Mouse (Mus musculus) heart, adult 8-10 months (tissue): ENCODE data around the gene Pno1. TPM values are rescaled to one million over a fixed set of nuclear protein-coding genes. Genes with fewer than 3 reads are reported as not detected.

Source experiments
- DNase-seq: peaks from one replicate; pipeline ENCODE4 v3.0.0; 2022; ENCODE audit warnings: low spot score
- total RNA-seq, 4 experiments: library from RNA; stranded (reverse); gene quantifications; 2 replicates each; pipeline ENCODE4 v1.2.4; 2022

The Pno1 gene
- total RNA-seq, 4 experiments from 2014 or later: 31.5 to 36.2 (median 35.2) TPM

- no peak for DNase-seq
Measured at GRCm38 (mm10) chr11:17180753-17181152, 30.6 kb downstream of the Pno1 start.

DNA sequence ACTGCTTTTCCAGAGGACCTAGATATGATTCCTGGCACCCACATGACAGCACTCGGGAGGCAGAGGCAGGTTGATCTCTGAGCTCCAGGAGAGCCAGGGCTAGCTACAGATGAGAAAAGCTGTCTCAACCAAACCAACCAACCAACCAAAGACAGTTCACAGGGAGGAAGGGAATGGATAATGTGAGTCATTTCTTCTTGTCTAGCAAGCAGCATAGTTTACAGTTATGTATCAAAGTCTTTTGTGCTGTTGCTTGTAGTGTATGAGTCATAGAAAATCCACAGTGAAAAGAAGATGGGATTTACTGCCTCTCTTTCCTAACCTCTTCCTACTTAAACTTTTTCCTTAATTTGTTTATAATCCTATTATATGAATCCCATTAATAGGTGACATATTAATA, 34.7 kb downstream of the Pno1 start:
- no peak for DNase-seq

DNA sequence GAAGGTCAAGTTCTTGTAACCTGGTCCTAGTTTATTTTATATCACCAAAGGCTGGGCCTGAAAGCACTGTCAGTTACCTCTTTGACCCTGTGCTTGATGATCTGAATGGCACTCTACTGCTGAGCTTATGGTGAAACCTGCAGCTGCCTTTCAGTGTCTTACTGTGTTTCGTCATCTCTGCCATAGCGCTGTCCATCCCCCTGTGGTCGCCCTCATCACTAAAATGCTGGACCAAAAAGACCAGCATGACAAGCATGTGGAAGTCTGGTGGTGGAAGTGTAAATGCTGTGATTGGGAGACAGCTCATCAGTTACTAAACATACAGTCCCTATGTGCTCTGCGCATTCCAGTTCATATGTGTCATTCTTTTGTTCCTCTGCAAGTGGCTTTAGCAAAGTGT, 39.1 kb downstream of the Pno1 start:
- no peak for DNase-seq

DNA sequence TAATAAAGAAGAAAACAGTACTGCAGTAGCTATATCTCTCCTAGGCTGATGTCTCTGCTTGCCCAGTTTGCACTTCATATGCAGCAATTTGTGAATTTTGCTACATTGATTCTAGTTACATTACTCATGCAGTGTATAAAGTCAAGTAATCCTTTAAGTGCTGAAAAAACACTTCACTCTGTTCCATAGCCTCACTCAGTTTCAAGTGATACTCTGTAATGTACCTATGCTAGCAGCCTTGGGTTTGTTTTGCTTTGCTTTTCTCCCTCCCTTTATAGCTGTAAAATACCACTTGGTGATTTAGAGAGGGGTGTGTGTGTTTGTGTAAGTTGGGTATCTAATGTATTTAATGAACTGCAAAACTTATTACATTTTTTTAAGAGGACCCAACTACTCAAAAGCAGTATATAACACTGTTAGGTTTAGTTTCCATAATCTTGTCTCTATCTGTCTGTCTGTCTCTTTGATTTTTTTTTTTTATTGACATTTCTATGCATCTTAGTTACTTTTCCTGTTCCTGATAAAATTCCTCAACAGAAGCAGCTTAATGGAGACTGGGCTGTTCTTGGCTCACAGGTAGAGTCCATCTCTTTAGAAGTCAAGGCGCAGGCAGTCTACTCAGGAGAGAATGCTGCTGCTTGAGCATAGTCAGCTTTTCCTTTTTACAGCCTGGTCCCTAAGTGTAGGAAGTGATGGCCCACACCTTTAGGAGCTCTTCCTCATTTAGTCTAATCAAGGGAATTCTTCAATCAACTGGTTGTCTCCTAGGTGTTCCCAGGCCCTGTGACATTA, 40.2 kb downstream of the Pno1 start:
- no peak for DNase-seq

- no peak for DNase-seq
Measured at GRCm38 (mm10) chr11:17169262-17169661, 42.1 kb downstream of the Pno1 start.

DNA sequence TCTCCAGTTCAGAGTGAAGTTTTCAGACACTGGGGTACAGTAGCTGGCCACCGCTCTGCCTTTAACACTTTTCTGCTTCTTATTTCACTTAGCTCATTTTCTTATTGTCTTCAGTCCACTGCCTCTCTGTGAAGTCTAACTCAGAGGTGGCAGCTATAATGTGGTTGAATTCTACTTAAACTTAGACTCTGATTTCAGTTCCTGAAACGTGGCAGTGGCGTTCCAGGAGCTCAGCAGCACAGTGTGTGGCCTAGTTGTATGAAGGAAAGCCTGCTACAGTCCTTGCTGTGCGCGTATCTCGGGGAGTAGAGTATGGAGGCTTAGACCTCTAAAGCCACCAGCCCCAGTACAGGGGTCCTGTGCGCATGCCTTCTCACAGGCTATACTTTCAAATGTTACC, 44.7 kb downstream of the Pno1 start:
- DNase-seq: no peak

DNA sequence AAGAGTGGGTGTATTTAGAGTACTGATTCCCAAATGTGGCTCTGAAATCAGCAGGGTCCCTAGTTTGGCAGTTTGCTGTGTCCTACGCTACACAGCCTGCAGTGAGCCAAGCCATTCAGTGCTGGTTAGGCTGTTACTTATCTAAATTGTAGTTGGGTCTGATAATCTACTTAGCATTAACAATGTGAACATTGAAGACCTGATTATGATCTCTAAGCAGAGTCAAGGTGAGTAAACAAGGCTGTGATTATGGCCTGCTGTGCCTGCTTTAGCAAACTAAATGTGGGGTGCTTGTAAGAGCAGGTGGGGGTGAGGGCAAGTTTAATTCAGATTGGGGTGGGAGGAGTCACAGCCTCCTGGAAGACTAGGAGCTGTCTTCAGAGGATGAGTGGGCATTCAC, 47.4 kb downstream of the Pno1 start:
- DNase-seq: no peak

GRCm38 (mm10) chr11:17160242-17160641, 51.1 kb downstream of the Pno1 start:
- peak; percentile 58 for DNase-seq

DNA sequence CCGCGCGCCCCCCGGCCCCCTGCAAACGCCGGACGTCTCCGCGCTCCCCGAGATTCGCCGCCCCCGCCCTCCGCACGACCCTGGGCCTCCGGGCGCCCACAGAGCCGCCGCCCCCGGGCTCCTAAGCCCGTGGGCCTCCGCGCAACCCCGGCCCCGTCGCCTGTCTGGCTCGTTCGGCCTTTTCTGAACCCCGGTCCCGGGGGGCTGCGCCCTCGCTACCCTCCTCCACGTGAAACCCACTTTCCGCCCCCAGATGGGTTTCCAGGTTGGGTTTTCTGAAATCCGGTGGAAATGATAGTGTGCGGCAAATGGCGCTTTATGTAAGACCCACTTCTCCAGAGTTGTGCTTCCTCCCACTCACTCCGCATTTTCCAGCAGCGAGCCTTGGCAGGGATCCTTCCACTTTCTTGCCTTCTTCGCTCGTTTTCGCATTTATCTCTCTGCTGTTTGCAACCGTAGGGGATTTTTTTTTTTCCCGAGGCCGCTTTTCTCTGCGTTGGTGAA, 51.6 kb downstream of the Pno1 start:
- peak; percentile 29 for DNase-seq

DNA sequence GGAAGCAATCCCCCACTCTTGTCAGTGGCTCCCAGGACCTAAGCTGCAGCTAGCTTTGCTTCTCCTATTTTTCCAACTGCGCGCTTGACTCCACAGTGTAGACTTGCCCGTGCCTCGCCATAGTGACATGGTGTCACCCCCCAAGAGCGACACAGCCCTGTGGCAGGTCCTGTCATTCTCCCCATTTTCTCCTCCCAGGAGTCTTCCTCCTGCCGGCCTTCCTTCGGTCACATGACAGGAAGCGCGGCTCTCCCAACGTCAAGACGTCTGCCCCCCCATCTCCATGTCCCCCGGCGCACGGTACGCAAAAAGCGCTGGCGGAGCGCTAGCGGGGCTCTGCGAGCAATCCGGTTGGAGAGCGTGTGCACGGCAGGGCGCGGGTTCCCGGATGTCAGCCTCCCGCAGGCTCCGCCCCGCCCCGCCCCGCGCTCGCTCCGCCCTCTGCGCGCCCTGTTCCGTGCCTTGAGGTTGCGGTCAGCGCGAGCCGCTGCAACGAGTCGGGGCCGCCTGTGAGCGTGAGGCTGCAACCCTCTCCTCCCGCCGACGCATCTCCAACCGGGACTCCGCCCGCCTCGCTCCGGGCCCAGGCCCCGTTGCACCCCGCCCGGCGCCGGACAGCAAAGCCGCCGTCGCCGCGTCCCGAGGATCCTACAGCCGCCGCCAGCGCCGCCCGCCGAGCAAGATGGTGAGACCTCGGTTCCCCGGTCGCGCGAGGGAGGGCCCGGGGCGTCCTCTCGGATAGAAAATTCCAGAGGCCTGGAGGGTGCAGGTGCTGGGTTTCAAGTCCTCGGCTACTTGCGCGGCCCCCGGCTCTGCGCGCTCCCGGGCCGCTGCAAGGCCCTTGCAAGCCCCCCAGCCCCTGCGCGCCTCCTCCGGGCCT, 52.3 kb downstream of the Pno1 start, which contains the start of gene Ppp3r1:
Ppp3r1 (plus strand) TSS at position 406 of the 880 bp plus-strand sequence.
- DNase-seq: peak; percentile 95

Other genes with a start within 250 kb of the Pno1 start
- 1 to 10 TPM; 3.0 to 3.4 (median 3.2) TPM for gene Cnrip1, start 160.0 kb downstream of the Pno1 start, total RNA-seq
- gene Plek, start 159.2 kb downstream of the Pno1 start, total RNA-seq: 1 to 10 TPM; 3.6 to 7.9 (median 4.4) TPM
- gene Ppp3r1, start 52.3 kb downstream of the Pno1 start, total RNA-seq: 10 to 100 TPM; 63.5 to 67.1 (median 64.5) TPM
- gene Wdr92, start 29.5 kb downstream of the Pno1 start, total RNA-seq: 10 to 100 TPM; 10.7 to 14.1 (median 11.2) TPM
- gene C1d, start 46.0 kb upstream of the Pno1 start, total RNA-seq: 10 to 100 TPM; 32.9 to 38.0 (median 36.5) TPM